Mouse (Mus musculus) myocyte (in vitro differentiated cells): Measurements from ENCODE around the gene Def8. TPM values are rescaled to one million over a fixed set of nuclear protein-coding genes. Genes with fewer than 3 reads are reported as not detected.

Experiments used
- H3K27me3 ChIP-seq: one replicate; pipeline ENCODE4 v1.6.1; 2011; ENCODE audit not compliant: control insufficient read depth, insufficient read depth, insufficient read length
- H3K36me3 ChIP-seq: one replicate; pipeline ENCODE4 v1.6.1; 2011; ENCODE audit not compliant: control insufficient read depth, insufficient read depth
- H3K4me2 ChIP-seq: one replicate; pipeline ENCODE4 v1.6.1; 2011; ENCODE audit warnings: low read depth, control low read depth
- H3K4me3 ChIP-seq: one replicate; pipeline ENCODE4 v1.5.1; 2011; ENCODE audit warnings: mild to moderate bottlenecking, control low read depth, moderate library complexity
- H3K79me2 ChIP-seq: one replicate; pipeline ENCODE4 v1.6.1; 2011; ENCODE audit not compliant: control insufficient read depth, insufficient read depth
- H3ac ChIP-seq: one replicate; pipeline ENCODE4 v1.6.1; 2011; ENCODE audit not compliant: control insufficient read depth, insufficient read length
- CEBPB ChIP-seq: IDR thresholded peaks from 2 replicates; pipeline ENCODE4 v1.6.1; 2011; ENCODE audit warnings: mild to moderate bottlenecking, moderate library complexity; ENCODE audit not compliant: poor library complexity, insufficient read depth, severe bottlenecking
- E2F4 ChIP-seq: IDR thresholded peaks from one replicate; pipeline ENCODE4 v1.6.1; 2011; ENCODE audit warnings: mild to moderate bottlenecking, control low read depth, moderate library complexity; ENCODE audit not compliant: insufficient read depth
- MAX ChIP-seq: IDR thresholded peaks from one replicate; pipeline ENCODE4 v1.6.1; 2011; ENCODE audit warnings: low read depth, mild to moderate bottlenecking, control low read depth
- MYOD1 ChIP-seq, 3 experiments: IDR thresholded peaks; one replicate each; pipeline ENCODE4 v1.6.1; 2011; ENCODE audit warnings: control low read depth in 2 of 3, low read depth in 2 of 3, mild to moderate bottlenecking in 2 of 3, moderate library complexity in 1 of 3; ENCODE audit not compliant: insufficient read length in 2 of 3, control insufficient read depth in 1 of 3
- MYOG ChIP-seq, 3 experiments: IDR thresholded peaks; one replicate each; pipeline ENCODE4 v1.6.1; 2011; ENCODE audit warnings: control low read depth in 2 of 3, low read depth in 2 of 3, mild to moderate bottlenecking in 2 of 3; ENCODE audit not compliant: insufficient read length in 2 of 3, control insufficient read depth in 1 of 3, insufficient read depth in 1 of 3
- POLR2A ChIP-seq: IDR thresholded peaks from one replicate; pipeline ENCODE4 v1.6.1; 2011; ENCODE audit warnings: low read depth, mild to moderate bottlenecking, control low read depth, moderate library complexity; ENCODE audit not compliant: insufficient read length
- POLR2AphosphoS2 ChIP-seq: IDR thresholded peaks from one replicate; pipeline ENCODE4 v1.6.1; 2011; ENCODE audit warnings: low read depth, control low read depth; ENCODE audit not compliant: insufficient read length
- REST ChIP-seq: IDR thresholded peaks from one replicate; pipeline ENCODE4 v1.6.1; 2011; ENCODE audit warnings: mild to moderate bottlenecking, control low read depth, moderate library complexity; ENCODE audit not compliant: insufficient read depth, insufficient read length
- SRF ChIP-seq: IDR thresholded peaks from one replicate; pipeline ENCODE4 v1.6.1; 2011; ENCODE audit warnings: low read depth; ENCODE audit not compliant: control insufficient read depth, insufficient read length
- TCF12 ChIP-seq: IDR thresholded peaks from one replicate; pipeline ENCODE4 v1.6.1; 2011; ENCODE audit warnings: mild to moderate bottlenecking, control low read depth; ENCODE audit not compliant: poor library complexity, insufficient read depth, severe bottlenecking
- TCF3 ChIP-seq: IDR thresholded peaks from one replicate; pipeline ENCODE4 v1.6.1; 2011; ENCODE audit warnings: low read depth, control low read depth; ENCODE audit not compliant: insufficient read length
- USF1 ChIP-seq: IDR thresholded peaks from one replicate; pipeline ENCODE4 v1.6.1; 2011; ENCODE audit warnings: low read depth, mild to moderate bottlenecking, control low read depth, moderate library complexity
- polyA plus RNA-seq: library from polyadenylated mRNA; unstranded; fragments of >200 nt; fragmentation: generic; extraction: Trizol; gene quantifications from one replicate; pipeline ENCODE4 v1.2.1, GENCODE M21; 2012; ENCODE audit warnings: missing spikeins

The Def8 gene
- polyA plus RNA-seq, 1 experiment: 19.6 TPM

- Histone ChIP-seq H3K27me3 (no peaks in the 10 kb centered on the region), H3K36me3 (peaks cover 28% of the 10 kb centered on the region), H3K4me3 (no peak overlapping the region), H3ac (no peak overlapping the region), H3K4me2 (no peak overlapping the region), H3K79me2 (no peaks in the 10 kb centered on the region)
- TF ChIP-seq TCF12: no peak
Measured at GRCm38 (mm10) chr8:123502192-123502591, 78.9 kb downstream of the Def8 start.

GRCm38 (mm10) chr8:123503801-123504467 is 80.6 kb downstream of the Def8 start:
- H3K4me3 ChIP-seq: no peak overlapping the region

GRCm38 (mm10) chr8:123504591-123505195 is 81.4 kb downstream of the Def8 start:
- H3K4me2 ChIP-seq: no peak overlapping the region
- TF ChIP-seq MAX (no peak), MYOG (IDR thresholded peaks at IDR 0.05; ENCODE audit: control insufficient read depth in 1 of 3, insufficient read depth in 1 of 3, insufficient read length in 2 of 3, low read depth in 2 of 3) (peak in 2 of 3 experiments; percentile 8 to 71), MYOD1 (IDR thresholded peaks at IDR 0.05; ENCODE audit: control insufficient read depth in 1 of 3, insufficient read length in 2 of 3, low read depth in 2 of 3) (peak in 1 of 3 experiments; percentile 78), CEBPB (no peak), USF1 (no peak)
- no peak overlapping the region for H3ac ChIP-seq
- H3K4me3 ChIP-seq: no peak overlapping the region
- H3K36me3 ChIP-seq: peaks cover 22% of the 10 kb centered on the region
- no peaks in the 10 kb centered on the region for H3K27me3 ChIP-seq
- no peaks in the 10 kb centered on the region for H3K79me2 ChIP-seq

More at GRCm38 (mm10) chr8:123503801-123504467, 80.6 kb downstream of the Def8 start:
- peak; percentile 20 for TF ChIP-seq POLR2AphosphoS2
- TF ChIP-seq SRF: no peak
- no peak for TF ChIP-seq TCF12
- no peak for TF ChIP-seq E2F4
- no peak for TF ChIP-seq MYOG (IDR thresholded peaks at IDR 0.05; ENCODE audit: control insufficient read depth in 1 of 3, insufficient read depth in 1 of 3, insufficient read length in 2 of 3, low read depth in 2 of 3)
- H3K27me3 ChIP-seq: no peaks in the 10 kb centered on the region
- peaks cover 25% of the 10 kb centered on the region for H3K36me3 ChIP-seq
- no peak overlapping the region for H3ac ChIP-seq
- H3K79me2 ChIP-seq: no peaks in the 10 kb centered on the region
- H3K4me2 ChIP-seq: no peak overlapping the region

- Histone ChIP-seq H3K4me3 (no peak overlapping the region), H3K79me2 (no peaks in the 10 kb centered on the region), H3K36me3 (peaks cover 22% of the 10 kb centered on the region), H3K27me3 (no peaks in the 10 kb centered on the region), H3ac (no peak overlapping the region), H3K4me2 (no peak overlapping the region)
- TF ChIP-seq POLR2A (no peak), CEBPB (no peak), TCF12 (no peak), MAX (no peak), POLR2AphosphoS2 (no peak), SRF (no peak), MYOG (IDR thresholded peaks at IDR 0.05; ENCODE audit: control insufficient read depth in 1 of 3, insufficient read depth in 1 of 3, insufficient read length in 2 of 3, low read depth in 2 of 3) (no peak), REST (no peak), E2F4 (no peak), MYOD1 (IDR thresholded peaks at IDR 0.05; ENCODE audit: control insufficient read depth in 1 of 3, insufficient read length in 2 of 3, low read depth in 2 of 3) (no peak), USF1 (no peak), TCF3 (no peak)
Measured at GRCm38 (mm10) chr8:123505267-123505666, 81.9 kb downstream of the Def8 start.

GRCm38 (mm10) chr8:123505695-123506094 is 82.4 kb downstream of the Def8 start:
- H3K27me3 ChIP-seq: no peaks in the 10 kb centered on the region
- H3ac ChIP-seq: no peak overlapping the region
- H3K36me3 ChIP-seq: peaks cover 17% of the 10 kb centered on the region
- no peaks in the 10 kb centered on the region for H3K79me2 ChIP-seq
- no peak overlapping the region for H3K4me3 ChIP-seq
- H3K4me2 ChIP-seq: no peak overlapping the region
- TF ChIP-seq CEBPB: no peak
- no peak for TF ChIP-seq MAX
- TF ChIP-seq TCF12: no peak
